Mouse (Mus musculus): ENCODE data around the gene Lmo2. TPM values are rescaled to one million over a fixed set of nuclear protein-coding genes. Genes with fewer than 3 reads are reported as not detected.

Lmo2 gene
- polyA plus RNA-seq (2017; shearing (Covaris generic)): 1 to 10 TPM in 1 of 2 experiments, under 1 TPM in 1; 0.38 to 2.1 TPM

DNA sequence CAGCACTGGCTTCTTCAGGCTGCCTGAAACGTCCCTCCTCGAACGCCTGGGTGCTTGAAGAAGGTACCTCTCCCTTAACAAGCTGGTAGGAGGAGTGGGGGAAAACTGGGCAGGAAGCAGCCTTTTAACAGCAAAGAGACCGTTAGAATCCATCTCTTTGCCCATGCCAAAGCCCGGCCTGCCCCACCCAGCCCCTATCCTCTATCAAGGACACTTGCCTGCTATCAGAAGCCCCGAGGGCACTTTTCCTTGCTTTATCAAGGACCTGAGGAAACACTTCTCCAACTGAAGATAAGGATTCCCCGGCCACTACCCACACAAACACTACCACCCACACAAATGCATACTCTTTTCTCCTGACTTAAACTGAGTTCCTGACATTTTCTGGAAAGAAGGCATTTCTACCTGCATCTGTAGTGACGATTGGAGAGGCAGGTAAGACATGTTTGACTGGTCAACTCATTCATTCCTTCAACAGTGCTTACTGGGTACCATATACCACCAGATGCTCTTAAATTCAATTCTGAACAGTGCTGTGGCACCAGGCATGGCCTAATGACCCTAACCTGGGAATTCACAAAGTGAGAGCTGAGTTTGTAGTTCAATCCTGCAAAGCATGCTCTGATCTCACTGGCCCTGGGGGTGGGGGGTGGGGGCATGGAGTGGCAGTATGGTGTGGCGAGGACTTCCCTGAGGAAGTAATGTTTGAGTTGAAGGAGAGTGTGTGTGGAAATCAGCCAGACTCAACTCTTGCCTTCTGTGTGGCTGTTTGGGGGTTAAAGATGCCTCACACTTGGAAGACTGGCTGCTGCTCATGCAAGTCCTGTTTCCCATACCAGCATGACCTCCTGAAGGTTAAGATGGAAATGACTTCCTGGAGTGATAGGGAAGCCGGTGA lies at the start of gene Lmo2:
Gene Lmo2, plus strand, starts transcription at position 338 of the 898 bp plus-strand sequence.
- ATAC-seq: no peak

DNA sequence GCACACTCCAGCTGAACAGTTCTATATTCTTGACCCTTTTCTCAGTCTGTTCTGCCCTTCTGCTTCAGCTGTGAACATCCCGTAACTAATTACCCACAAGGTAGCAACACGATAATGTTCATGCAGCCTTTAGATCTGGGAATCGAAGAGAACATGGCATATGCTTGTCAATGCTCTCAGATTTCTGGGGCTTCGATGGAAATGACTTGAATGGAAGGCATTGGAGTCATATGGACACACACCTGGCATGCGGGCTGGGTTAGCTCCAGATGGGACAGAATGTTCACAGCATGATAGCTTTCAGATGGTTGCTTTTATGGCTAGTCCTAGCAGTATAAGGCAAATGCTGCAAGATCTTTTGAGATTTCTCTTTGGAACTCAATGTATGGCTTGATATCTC lies 47.2 kb upstream of the Lmo2 start:
- ATAC-seq: no peak

DNA sequence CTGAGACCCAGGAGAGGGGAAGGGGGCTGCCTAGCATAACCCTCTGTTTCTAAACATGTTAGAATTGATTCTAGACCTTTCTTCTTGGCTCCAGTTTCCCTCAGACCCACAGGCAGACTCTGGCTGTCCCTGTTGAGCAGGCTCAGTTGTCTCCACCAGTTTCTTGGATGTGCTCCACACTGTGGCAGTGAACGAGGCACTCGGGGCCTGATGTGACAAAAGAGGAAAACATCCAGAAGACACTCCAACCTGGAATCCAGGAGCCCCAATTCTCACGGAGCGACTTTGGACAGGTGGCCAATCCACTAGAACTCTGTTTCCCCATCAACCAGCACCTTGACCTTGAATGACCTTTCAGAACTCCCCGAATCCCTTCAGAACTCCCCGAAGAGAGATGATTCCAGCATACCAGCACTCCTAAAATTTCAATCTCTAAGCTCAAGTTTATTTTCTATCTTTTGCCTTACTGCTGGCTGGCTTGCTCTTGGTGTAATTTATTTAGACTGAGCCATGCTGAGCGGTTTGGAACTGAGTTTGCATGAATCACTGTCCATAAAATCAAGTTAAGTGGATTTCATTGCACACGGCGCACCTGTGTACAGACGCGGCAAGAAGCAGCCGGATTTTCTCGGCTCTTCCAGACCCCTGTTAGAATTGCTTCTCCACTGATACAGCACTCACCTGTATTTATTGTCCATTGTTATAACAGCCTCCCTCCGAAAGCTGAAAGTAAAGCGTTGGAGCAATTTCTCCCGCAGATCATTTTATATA lies 45.1 kb upstream of the Lmo2 start:
- no peak for ATAC-seq

DNA sequence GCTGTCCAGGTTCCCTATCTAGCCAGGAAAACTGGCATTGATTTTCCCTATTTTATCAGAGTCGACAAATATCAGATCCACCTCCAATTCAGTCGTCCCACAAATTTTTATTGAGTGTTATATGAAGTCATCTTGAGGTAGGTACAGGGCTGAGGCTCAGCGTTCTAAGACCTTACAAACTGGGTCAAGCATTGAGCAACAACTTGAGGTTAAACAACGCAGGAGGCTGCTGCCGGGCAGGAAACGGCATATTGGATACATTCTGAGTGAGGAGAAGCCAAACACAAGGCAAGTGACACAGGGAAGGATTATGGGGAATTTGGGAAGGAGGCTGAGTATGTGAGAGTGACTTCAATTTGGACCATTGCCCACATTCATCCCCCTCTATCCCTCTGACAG lies 44.5 kb upstream of the Lmo2 start:
- ATAC-seq: no peak

DNA sequence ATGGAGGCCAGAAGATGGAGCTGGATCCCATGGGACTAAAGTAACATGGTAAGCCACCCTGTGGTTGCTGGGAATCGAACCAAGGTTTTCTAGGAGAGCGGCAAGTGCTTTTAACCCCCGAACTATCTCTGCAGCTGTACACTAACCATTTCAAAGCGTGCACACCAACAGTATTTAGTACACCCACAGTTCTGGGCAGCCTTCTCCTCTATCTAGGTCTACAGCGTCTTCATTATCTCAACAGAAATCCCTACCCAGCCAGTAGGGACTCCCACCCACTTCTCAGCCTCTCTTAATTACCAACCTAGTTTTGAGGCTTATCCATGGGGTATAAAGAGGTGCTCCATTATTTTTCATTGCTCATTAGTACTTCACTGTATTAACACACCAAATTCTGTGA lies 41.7 kb upstream of the Lmo2 start:
- ATAC-seq: no peak

DNA sequence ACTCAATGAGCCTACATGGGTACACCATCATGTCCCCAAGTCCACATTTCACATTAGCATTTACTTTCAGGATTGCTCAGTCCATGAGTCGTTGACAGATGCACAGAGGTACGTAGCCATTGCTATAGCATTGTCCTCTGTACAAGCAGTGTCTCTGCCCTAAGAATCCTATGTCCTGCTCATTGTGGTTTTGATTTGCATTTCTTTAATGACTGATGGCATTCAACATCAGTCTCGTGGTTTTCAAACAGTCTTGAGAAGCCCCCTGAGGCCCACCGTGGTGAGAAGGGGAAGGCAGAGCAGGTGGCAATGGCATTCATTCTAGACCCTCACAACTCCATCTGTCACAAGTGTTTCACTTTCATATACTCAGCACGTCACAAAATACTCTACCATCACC lies 40.4 kb upstream of the Lmo2 start:
- ATAC-seq: no peak

DNA sequence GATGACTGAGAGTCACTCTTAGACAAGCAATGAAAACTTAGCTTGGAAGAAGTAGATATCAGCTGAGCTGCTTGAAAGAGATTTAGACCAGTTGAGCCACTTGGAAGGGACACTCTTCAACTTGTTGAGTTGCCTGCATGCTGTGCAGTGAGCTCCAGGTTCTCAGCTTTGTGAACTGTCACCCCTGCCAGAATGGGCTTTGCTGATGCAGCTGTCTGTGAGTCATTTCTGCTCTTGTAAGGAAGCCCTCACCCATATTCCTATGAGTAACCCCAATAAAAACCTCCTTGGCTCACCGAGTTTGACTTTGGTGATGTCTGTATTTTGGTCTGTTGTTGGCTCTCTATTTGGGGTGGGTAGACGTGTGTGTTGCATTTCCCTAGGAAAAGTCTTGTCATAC lies 39.4 kb upstream of the Lmo2 start:
- ATAC-seq: no peak

DNA sequence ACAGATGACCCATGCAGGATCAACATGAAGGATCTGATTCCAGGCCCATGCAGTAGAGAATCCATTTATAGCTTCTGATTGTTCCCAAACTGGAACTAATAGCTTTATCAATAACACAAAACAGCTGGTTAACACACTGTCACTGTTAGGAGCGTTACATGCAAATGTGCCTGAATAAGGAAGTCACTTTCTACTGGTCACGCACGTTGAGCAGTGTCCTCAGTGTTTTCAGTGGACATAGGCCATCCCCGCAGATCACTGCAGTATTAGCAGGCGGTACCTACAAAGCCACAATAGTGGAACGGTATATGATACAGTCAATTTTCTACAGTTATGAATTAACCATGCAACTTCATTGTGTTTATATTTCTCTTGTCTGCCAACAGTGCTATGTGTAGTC lies 38.3 kb upstream of the Lmo2 start:
- no peak for ATAC-seq

DNA sequence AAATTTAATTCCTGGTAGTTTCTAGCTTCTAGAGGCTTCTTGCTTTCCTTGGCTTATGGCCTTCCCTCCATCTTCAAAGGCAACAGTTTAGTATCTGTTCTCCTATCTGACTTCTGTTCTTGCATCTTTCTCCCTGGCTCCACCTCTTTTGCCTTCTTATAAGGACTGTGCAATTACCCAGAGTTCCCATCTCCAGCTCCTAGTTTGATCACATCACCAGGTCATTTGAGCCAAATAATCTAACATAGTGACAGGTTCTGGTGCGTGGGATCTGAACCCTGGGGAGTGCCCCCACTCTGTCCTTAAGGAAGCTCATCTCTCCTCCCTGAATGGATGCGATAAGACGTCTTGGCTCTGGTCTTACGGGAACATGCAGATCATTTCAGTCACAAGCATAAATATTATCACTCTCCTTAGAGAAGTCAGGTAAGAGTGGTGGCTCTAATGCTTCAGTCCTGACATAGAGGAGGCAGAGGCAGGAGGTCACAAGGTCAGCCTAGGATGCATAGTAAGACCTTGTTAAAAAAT lies 31.1 kb upstream of the Lmo2 start:
- no peak for ATAC-seq

DNA sequence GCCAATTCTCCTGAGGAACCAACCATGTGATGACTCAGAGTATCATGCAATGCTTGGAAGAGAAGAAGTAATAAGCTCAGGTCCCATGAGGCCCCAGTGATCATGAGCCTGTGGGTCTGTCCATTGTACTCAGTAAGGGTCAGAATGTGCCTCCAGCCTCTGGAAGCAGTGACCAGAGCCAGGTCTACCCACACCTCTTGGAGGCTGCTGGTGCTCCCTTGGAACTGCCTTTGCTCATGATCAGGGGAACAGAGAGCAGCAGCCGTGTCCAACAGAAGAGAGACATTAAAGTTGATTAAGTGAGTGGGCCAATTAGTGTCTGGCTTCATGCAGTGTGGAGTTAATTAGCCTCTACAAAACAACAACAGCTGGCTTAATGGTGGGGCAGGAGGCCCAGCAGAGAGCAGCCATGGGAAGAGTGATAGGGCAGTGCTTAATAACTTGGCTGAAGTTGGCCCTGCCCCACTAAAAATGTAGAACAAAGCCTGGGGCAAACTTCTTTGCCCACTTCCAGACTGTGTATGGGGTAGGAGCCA lies 30.1 kb upstream of the Lmo2 start:
- ATAC-seq: no peak

DNA sequence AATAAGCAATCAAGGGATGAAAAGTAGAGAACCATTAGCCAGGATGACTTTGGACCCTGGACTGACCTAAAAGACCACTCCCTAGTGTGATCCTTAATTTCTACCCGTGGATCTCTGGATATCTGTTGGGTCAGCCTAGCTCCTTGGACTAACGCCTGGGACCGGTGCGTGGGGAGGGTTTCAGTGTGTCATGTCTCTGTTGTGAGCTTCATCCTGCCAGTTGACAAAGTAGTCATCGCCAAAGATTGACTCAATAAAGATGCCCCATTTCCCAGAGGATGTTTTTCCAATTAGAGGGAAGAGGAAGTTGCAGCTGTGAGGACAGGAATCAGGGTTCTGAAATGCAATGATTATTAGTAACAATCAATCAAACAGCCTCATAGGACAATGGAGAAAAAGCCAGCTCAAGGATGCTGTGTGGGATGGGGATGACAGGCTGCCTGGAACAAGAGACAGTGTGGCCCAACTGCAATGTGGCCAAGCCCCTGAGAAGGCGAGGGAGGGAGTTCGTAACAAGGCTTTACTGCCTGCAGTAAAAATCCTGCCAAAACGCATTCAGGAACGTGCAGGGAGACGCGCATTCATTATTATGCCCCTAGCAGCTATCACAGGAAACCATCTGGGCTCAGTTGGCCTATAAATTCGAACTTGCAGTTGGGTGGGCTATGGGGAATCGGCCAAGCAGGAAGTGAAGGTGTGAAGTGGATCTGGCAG lies 27.3 kb upstream of the Lmo2 start:
- no peak for ATAC-seq

DNA sequence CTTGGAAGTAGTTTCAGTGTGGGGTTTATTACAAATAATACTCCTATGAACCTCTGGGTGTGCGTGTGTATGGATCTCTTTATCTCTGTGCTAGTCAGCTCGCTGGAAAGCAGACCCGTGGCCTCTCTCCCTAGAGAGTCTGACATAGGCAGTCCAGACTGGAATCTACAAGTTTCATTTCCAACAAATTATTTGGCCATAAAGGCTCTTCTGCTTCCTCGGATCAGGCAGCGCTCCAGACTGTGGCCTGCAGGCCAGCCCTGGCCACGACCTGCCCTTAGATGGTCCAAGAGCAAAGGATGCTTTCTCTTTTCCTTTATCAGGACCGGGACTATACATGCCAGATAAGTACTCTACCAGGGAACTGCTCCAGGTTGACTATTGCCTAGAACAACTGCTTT lies 26.3 kb upstream of the Lmo2 start:
- ATAC-seq: no peak

DNA sequence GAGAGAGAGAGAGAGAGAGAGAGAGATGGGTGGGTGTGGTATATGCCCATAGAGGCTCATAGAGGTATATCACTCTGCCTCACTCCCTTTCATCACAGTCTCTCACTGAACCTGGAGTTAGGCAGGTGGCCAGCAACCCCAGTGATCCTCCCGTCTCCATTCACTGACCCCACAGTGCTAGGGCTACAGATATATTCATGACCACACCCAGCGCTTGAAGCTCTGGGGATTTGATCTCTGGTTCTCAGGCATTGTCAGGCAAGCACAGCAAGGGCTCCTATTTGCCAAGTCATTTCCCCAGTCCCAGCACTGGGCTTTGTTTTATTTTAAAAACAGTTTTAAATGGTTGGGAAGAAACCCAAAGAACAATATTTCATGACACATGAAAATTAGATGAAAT lies 25.8 kb upstream of the Lmo2 start:
- no peak for ATAC-seq

DNA sequence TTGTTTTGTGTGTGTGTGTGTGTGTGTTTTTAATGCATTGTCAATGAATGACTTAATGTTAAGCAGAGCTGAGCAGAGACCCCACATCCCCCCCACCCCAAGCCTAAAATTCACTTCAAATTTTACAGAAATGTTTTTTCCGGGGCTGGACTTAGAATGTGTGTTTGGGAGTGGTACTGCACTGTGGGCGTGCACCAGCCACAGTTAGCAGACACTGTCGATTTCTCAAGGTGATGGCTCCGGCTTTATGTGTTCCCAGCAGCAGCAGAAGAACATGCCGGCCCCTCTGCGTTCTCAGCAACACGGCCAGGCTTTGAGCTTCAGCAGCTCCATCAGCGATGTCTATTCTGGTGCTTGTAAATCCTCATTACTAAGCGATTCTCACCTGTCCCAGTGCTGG lies 25.3 kb upstream of the Lmo2 start:
- ATAC-seq: no peak

DNA sequence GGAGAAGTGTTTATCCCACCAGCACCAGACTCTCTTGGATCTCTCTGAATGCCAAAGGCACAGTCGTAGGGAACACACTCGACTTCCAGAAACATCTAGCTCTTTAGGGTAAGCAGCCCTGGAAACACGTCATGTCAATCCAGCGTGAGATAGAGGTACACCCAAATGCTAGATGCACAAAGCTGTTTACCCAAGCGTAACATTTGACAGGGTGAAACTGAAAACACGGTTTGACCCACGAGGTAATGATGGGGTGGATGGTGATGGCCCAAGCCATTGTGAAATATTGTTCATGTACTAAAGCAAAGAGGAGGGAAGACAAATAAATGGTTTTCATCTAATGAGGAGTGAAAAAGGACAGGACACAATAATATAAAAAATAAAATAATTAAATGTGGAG lies 23.5 kb upstream of the Lmo2 start:
- no peak for ATAC-seq

DNA sequence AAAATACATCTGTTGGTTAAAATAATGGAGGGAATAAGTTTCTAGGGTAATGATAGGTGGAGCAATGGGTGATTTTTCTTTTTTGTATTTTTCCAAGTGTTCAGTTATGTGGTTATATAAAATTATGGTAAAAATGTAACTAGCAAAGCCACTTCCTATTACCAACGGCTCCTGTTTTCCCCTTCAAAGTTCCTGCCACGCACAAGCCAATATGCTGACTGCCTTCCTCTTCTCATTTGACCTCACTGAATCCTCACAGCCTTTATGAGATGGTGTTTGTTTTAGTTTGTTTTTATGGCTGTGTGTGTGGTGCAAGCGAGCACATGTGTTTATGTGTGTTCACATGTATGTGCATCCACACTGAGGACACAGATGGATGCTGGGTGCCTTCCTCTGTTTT lies 23.1 kb upstream of the Lmo2 start:
- ATAC-seq: no peak

DNA sequence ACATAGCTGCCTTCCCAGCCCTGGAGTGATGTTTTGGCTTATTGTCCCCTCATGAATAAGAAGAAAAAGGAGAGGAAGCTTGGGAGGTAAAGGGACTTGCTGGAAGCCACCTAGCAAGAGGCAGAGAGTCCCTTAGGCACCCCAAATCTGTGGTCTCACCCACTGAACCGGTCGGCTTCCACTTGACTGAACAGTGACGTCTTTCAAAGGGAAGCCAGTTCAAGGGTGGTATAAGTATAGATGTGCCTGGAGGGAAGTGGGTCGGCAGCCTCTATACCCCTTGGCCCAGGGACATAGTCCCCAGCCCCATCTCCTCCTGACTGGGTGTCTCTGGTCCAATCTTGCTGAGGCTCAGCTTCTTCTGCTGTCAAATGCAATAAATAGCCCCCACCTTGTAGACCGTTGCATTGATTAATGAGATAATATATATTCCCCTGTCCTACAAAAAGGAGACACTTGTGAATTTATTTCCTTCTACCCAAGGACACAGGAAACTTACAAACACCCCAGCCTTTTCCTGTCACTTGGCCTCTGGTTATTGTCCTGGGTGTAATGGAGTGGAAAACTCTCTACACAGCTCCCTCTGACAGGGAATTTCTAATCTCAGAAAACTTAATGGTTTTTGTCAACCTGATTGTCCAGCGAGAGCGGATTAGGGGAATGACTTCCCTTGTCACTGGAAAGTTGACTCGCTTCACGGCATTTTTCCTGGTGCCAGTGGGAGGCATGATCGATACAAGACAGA lies 21.9 kb upstream of the Lmo2 start:
- ATAC-seq: no peak

DNA sequence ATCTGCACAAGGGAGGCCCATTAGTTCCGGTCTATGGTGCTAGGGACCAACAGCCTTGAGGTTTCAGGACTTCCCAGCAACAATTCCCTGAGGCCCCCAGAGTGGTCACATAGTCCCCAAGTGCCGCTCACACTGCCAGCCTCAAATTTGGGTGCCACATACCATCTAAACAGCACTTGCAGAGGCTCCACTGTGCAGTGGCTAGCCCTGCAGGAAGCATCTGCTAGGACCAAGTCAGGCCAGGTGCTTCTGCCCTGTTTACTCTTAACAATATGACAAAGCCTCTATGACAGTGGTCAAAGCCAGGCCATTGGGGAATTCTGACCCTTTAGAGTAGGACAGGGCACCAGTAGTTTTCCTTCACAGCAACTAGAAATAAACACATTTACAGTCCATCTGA lies 21.1 kb upstream of the Lmo2 start:
- ATAC-seq: no peak

DNA sequence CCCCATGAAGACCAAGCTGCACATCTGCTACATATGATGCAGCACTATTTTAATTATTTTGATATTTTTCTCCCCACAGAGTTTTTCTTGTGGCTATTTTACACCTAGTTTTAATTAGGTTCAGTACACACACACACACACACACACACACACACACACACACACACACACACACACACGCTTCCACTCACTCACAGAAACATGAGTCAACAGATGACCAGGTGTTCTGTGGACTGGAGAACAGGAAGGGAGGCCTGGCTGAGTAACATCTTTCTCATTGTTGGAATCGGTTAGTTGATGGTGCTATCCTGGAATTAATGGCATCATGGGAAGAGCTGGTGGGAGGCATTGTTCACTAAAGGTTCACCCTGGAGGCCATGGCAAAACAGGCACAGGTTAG lies 20.1 kb upstream of the Lmo2 start:
- ATAC-seq: no peak

DNA sequence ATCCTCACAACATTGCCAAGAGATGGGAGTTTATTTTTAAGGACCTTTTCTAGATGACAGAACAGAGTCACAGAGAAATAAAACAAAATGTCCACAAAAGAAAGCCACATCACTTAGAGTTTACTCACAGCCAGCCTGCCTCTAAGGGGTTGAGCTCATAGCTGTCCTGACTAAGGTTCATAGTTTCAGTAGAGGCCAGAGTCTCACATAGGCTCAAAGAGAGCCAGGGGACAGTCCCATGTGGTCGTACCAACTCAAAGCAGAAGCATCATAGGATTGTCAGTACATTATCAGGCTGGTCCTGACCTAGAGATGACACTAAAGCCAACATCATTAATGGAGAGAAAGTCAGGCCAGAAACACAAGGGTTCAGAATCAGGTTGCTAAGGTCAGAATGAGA lies 19.2 kb upstream of the Lmo2 start:
- no peak for ATAC-seq

DNA sequence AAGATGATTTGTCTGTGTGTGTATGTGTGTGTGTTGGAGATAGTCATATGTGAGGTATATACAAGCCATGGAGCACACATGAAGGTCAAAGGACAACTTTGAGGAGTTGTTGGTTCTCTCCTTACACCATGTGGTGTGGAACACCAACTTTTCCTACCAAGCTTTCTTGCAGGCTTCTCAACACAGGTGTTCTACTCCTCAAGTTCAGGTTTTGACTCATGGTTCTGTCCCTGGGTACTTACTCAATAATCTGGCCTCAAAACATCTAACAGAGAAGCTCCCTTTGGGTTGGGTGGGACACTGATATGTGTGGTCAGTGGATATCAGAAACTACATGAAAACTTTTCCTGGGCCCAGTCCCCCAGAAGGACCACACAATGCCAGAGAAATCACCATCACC lies 18.8 kb upstream of the Lmo2 start:
- ATAC-seq: no peak

DNA sequence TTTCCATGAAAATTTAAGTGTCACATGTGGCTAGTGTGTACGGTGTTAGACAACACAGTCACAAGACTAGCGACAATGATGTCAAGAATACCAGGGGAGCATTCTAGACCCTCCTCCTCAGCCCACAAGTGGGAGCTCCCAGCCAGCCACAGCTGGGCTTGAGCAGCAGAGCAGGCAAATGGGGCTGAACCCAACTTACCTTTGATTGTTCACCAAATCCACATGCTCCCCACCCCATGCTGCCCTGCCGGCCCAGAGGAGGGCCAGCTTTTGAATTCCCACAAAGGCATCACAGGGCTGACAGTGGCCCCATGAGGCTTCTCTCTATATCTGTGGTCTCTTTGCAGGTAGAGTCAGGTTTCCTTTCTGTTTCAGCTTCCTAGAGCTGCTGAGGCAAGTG lies 16.7 kb upstream of the Lmo2 start:
- no peak for ATAC-seq

Measured in CD4-positive, CD25-positive, alpha-beta regulatory T cell, adult 4 months (primary cell).